Mouse (Mus musculus): ENCODE data around the gene Lrrc9.

DNA sequence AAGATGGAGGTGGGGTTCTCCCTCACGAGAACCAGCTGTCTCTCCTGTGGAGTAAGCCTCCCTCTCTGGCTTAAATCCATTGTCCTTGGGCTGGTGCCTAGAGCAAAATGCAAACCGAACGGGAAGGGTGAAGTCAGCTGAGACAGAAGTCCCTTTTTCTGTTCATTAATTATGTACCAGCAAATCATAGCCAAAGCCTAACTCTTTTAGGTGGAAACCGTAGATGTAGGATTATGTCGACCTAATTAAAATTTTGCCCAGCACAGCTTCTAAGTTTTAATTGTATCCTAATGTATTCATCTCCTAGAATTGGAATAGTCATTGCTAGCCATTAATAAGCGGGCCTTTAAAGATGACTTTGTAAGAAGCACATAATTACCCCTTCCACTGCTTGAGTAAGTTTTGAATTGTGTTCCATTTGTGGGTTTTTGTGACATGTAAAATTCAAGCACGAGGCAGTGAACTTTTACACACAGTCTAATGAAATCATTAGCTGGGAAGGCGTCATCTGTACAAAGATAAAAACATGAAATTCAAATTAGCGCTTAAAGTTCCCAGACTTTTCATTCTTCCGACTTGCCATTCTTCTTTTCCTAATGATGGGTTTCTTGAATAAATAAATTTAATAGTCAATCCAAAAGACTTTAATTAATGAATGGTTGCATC, 3.9 kb upstream of the Lrrc9 start:
- no peak for TF ChIP-seq POLR2A (IDR thresholded peaks at IDR 0.05; ENCODE audit: borderline replicate concordance, insufficient read depth, low read length)
- no peak for TF ChIP-seq CTCF (IDR thresholded peaks at IDR 0.05; ENCODE audit: borderline replicate concordance, insufficient read depth, low read depth, low read length)

All from cerebellum, adult 2 months (tissue).